Mouse (Mus musculus) liver, postnatal 0 days (tissue): ENCODE measurements around the gene M1ap. TPM values are rescaled to one million over a fixed set of nuclear protein-coding genes. Genes with fewer than 3 reads are reported as not detected.

ENCODE experiments used
- ATAC-seq: fragments of 200-750 bp; cut with Nextera tagmentation; 2 replicates; pipeline ENCODE4 v1.8.0; 2017; ENCODE audit warnings: mild to moderate bottlenecking, moderate library complexity
- DNase-seq: peaks from one replicate; pipeline ENCODE4 v3.0.0-alpha.2; 2016
- H3K27ac ChIP-seq: fragments of 300-500 bp; sonication (generic); 2 replicates; pipeline ENCODE4 v1.5.1; 2014; ENCODE audit warnings: antibody characterized with exemption, moderate library complexity, mild to moderate bottlenecking, low read depth
- H3K27me3 ChIP-seq: fragments of 300-500 bp; sonication (generic); 2 replicates; pipeline ENCODE4 v1.6.1; 2014; ENCODE audit warnings: low read length, control low read depth, mixed read lengths; ENCODE audit not compliant: insufficient read depth
- H3K36me3 ChIP-seq: fragments of 300-500 bp; sonication (generic); replicated peaks from 2 replicates; pipeline ENCODE4 v1.6.1; 2014; ENCODE audit warnings: mild to moderate bottlenecking, control low read depth, low read length, moderate library complexity, mixed read lengths; ENCODE audit not compliant: insufficient read depth
- H3K4me1 ChIP-seq: fragments of 300-500 bp; sonication (generic); 2 replicates; pipeline ENCODE4 v1.6.1; 2014; ENCODE audit warnings: antibody characterized with exemption, mild to moderate bottlenecking, control low read depth; ENCODE audit not compliant: insufficient read depth
- H3K4me2 ChIP-seq: fragments of 300-500 bp; sonication (generic); 2 replicates; pipeline ENCODE4 v1.6.1; 2014; ENCODE audit warnings: low read depth, mild to moderate bottlenecking, low read length, moderate library complexity, mixed read lengths
- H3K4me3 ChIP-seq: fragments of 300-500 bp; sonication (generic); 2 replicates; pipeline ENCODE4 v1.5.1; 2014; ENCODE audit warnings: low read depth, low read length
- H3K9ac ChIP-seq: fragments of 300-500 bp; sonication (generic); replicated peaks from 2 replicates; pipeline ENCODE4 v1.6.1; 2014; ENCODE audit warnings: mild to moderate bottlenecking, moderate library complexity
- H3K9me3 ChIP-seq: fragments of 300-500 bp; sonication (generic); 2 replicates; pipeline ENCODE4 v1.6.1; 2016; ENCODE audit warnings: mild to moderate bottlenecking, control low read depth, low read length, mixed read lengths
- CTCF ChIP-seq: sonication (generic); IDR thresholded peaks from 2 replicates; pipeline ENCODE4 v1.5.1; 2016; ENCODE audit warnings: antibody characterized with exemption, low read depth
- EP300 ChIP-seq: IDR thresholded peaks from 2 replicates; pipeline ENCODE4 v1.6.1; 2016; ENCODE audit warnings: antibody characterized with exemption, low read depth, mild to moderate bottlenecking
- whole genome bisulfite sequencing: fragments of 180-500 bp; shearing (Covaris S2); extraction: QIAGEN DNeasy Blood & Tissue Kit; methylation state at CpG from one replicate; pipeline ENCODE4 v1.1.7; 2014; ENCODE audit not compliant: insufficient replicate concordance; 5-methylcytosine and 5-hydroxymethylcytosine counted together
- polyA plus RNA-seq: library from polyadenylated mRNA; unstranded; fragments of >200 nt; fragmentation: Nextera tagmentation; extraction: Ambion mirVana; gene quantifications from 2 replicates; pipeline ENCODE4 v1.2.1, GENCODE M21; 2015

M1ap gene
- polyA plus RNA-seq, 1 experiment from 2014 or later, result 4.3 TPM

DNA sequence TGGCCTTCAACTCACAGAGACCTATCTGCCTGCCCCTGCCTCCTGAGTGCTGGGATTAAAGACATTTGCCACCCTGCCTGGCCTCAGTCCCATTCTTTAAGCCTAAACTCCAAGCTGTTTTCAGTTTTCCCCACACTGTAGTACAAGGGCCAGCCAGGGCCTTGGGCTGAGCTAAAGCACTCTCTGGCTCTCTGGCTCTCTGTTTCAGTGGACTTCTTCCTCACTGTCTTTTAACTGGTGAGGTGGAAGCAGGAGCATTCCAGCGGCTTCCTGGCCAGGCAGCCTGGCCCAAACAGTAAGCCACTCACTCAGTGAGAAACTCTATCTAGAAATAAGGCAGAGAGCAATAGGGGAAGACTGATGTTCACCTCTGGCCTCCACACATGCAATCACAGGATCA is 47.0 kb downstream of the M1ap start:
- Histone ChIP-seq H3K9ac (no peak overlapping the region), H3K36me3 (no peaks in the 10 kb centered on the region), H3K9me3 (no peaks in the 10 kb centered on the region), H3K27ac (no peak overlapping the region), H3K4me3 (no peak overlapping the region), H3K4me2 (no peak overlapping the region), H3K27me3 (no peaks in the 10 kb centered on the region), H3K4me1 (peaks cover 13% of the 10 kb centered on the region)
- ATAC-seq (no peak), DNase-seq (no peak)
- TF ChIP-seq EP300, result no peak
- TF ChIP-seq CTCF, result no peak
- 56% methylated on average over 1 of the region's 1 CpGs for WGBS

DNA sequence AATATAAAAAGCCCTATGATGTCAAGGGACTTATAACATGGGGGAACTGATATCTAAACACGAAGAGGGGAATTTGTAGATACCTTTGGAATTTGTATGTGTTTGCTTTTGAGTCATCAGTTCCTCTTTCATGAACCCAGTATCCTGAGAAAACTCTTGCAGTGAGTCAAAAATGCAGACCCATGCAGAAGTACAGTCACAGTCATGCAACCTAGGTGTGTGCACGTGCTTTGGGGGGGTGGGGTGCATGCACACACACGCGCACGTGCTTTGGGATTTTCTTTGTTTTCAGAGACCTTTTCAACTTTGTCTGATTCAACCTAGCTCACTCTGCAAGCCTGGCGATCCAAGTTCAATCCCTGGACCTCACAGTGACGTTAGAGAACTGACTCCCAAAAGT is 47.7 kb downstream of the M1ap start:
- TF ChIP-seq EP300 (no peak), CTCF (no peak)
- Histone ChIP-seq H3K36me3 (no peaks in the 10 kb centered on the region), H3K4me3 (no peak overlapping the region), H3K4me2 (no peak overlapping the region), H3K9me3 (no peaks in the 10 kb centered on the region), H3K4me1 (peaks cover 13% of the 10 kb centered on the region), H3K27ac (no peak overlapping the region), H3K9ac (no peak overlapping the region), H3K27me3 (no peaks in the 10 kb centered on the region)
- WGBS, result 61% methylated on average over 7 of the region's 7 CpGs
- no peak for ATAC-seq
- no peak for DNase-seq

DNA sequence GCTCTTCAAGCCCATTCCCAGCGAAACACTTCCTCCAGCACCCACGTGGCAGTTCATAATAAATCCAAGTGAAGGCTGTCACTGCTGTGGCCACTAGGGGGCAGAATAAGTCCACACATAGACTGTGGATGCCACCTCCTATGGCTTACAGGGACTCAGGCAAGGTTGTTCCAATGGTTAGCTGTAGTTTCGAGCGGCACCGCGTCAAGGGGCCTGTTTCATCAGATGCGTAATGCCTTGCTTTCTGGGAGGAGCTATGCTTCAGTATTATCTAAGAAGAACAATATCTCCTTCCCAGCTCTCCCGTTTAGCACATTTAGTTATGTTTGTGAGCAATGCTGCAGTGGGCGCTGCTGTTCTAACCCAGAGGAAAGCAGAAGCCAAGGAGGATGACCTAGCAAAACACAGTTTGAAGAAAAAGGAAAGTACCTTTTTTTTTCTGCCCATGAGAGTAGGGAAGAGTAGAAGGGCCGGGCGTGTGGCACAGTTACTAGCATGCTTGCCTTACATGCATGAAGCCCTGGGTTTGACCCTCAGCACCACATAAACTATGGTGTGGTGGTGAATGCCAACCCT is 50.1 kb downstream of the M1ap start:
- Histone ChIP-seq H3K27me3 (no peaks in the 10 kb centered on the region), H3K36me3 (no peaks in the 10 kb centered on the region), H3K4me3 (peak overlapping the region; percentile 19; the same call in 1 of the 2 replicates), H3K9ac (0 out of 2 replicates have a peak overlapping the region, but pooled peaks have one; percentile 3), H3K4me2 (peak overlapping the region; percentile 62), H3K4me1 (peaks cover 13% of the 10 kb centered on the region), H3K27ac (peak overlapping the region; percentile 77), H3K9me3 (no peaks in the 10 kb centered on the region)
- WGBS, result 4% methylated on average over 11 of the region's 11 CpGs
- peak; percentile 92 for DNase-seq
- peak; percentile 97 for ATAC-seq
- TF ChIP-seq EP300 (peak; percentile 77), CTCF (peak; percentile 97)

DNA sequence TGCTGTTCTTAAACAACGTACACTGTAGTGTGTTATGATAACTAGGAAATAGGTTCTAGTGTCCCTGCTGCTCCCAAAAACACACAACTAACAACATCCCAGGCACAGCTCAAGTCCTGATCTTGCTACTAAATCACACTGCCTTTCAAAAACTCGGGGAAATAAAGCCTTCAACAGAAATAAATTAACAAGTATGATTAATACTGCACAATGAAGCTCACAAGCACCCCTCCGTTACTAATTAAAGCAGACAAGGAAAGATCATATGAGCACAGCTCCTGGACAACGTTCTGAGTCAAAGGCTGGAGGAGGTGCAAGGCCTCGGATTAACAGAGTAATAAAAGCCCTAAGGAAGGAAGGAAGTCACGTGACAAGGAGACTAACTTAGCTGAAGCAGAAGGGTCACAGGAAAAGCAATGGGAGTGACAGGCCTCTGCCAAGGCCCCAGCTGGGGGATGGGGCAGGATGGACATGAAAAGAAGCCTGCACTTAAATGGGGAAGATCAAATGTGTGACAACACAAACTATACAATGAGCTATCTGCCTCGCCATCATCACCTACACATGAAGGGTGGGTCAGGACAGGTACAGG is 50.9 kb downstream of the M1ap start:
- H3K4me1 ChIP-seq, result peaks cover 13% of the 10 kb centered on the region
- H3K27me3 ChIP-seq, result no peaks in the 10 kb centered on the region
- 0 out of 2 replicates have a peak overlapping the region, but pooled peaks have one; percentile 3 for H3K9ac ChIP-seq
- H3K4me2 ChIP-seq, result peak overlapping the region; percentile 62
- WGBS, result 33% methylated on average over 7 of the region's 7 CpGs
- peak overlapping the region; percentile 77 for H3K27ac ChIP-seq
- TF ChIP-seq EP300 (no peak), CTCF (no peak)
- H3K36me3 ChIP-seq, result no peaks in the 10 kb centered on the region
- DNase-seq (no peak), ATAC-seq (no peak)
- no peaks in the 10 kb centered on the region for H3K9me3 ChIP-seq
- no peak overlapping the region for H3K4me3 ChIP-seq

DNA sequence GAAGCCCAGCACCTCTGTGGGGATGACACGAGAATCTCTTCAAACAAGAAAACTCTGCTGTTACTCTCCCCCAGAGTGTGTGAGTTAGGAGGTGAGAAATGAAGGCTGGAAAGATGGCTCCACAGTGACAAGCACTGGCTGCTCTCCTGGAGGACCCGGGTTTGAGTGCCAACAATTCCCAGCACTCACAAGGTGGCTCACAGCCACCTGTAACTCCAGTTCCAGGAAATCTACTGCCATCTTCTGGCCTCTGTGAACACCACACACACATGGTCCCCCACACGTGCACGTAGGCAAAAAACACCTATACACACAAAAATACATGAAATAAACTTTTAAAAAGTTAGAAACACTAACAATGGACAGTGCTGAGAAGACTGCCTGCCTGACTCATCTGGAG is 51.6 kb downstream of the M1ap start:
- no peak overlapping the region for H3K9ac ChIP-seq
- ATAC-seq, result no peak
- no peaks in the 10 kb centered on the region for H3K36me3 ChIP-seq
- no peak overlapping the region for H3K4me3 ChIP-seq
- TF ChIP-seq EP300 (no peak), CTCF (peak; percentile 60)
- peak overlapping the region; percentile 77; the same call in 1 of the 2 replicates for H3K27ac ChIP-seq
- H3K9me3 ChIP-seq, result no peaks in the 10 kb centered on the region
- H3K4me2 ChIP-seq, result no peak overlapping the region
- no peak for DNase-seq
- no peaks in the 10 kb centered on the region for H3K27me3 ChIP-seq
- H3K4me1 ChIP-seq, result peaks cover 13% of the 10 kb centered on the region
- 70% methylated on average over 4 of the region's 4 CpGs for WGBS

DNA sequence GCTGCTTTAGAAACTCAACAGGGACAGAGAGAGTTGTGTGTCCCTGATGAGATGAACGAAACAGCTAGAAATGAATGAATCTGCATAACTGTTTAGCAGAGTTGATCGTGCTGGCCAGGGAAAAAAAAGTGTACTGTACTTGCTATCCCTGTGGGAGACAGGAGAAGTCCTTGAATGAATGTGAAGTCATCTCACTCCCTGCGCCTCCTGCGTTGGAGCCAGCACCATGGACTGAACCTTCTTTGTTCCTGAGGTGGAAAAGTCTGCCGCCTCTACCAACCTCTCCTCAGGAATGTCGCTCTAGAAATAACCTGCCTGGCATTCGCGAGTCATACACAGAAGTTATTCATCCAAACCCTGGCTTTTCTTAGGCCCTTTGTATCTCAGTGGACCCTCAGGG is 53.3 kb downstream of the M1ap start:
- no peak overlapping the region for H3K27ac ChIP-seq

More for the DNA sequence above, 53.3 kb downstream of the M1ap start:
- Histone ChIP-seq H3K9me3 (no peaks in the 10 kb centered on the region), H3K27me3 (no peaks in the 10 kb centered on the region), H3K9ac (no peak overlapping the region), H3K4me2 (no peak overlapping the region), H3K36me3 (no peaks in the 10 kb centered on the region), H3K4me3 (no peak overlapping the region), H3K4me1 (peaks cover 29% of the 10 kb centered on the region)
- no peak for DNase-seq
- no peak for ATAC-seq
- WGBS, result 78% methylated on average over 8 of the region's 8 CpGs
- TF ChIP-seq EP300, result no peak
- no peak for TF ChIP-seq CTCF
